Mouse (Mus musculus) erythroblast, embryonic 14.5 days (primary cell): ENCODE measurements at regions not wholly inside any gene's neighbourhood (a gene's known extent, or its start where the extent isn't known, plus 50 kb on each side); places are given as distances from the start of the nearest gene placed in this dataset.

Experiments used
- GATA1 ChIP-seq: IDR thresholded peaks from 2 replicates; pipeline ENCODE4 v1.6.1; 2012; ENCODE audit warnings: low read length, inconsistent platforms, mixed read lengths
- TAL1 ChIP-seq: IDR thresholded peaks from 3 replicates; pipeline ENCODE4 v1.6.1; 2012; ENCODE audit warnings: low read length, inconsistent platforms, mixed read lengths

DNA sequence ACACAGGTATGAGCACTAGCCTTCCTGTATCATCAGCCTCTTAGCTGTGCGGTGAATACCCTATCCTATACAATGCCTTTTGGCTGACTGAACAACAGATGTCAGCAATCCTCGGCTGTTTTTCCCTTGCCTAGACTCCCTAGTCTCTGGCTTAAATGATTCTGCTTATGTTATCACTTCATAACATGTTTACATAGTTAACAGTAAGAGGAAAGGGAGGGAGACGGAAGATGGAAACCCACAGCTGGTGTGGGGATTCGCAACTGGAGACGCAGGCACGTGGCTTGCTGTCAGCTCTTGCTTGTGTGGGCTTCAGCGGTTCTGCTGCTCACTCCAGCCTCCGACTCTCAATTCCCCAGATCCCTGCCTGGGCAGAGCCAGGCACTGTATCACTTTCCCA, 367.2 kb downstream of the Cbln4 start:
- no peak for TF ChIP-seq GATA1
- TF ChIP-seq TAL1 = no peak
